Mouse (Mus musculus) liver, embryonic 14.5 days (tissue): ENCODE data around the gene Htra1. TPM values are rescaled to one million over a fixed set of nuclear protein-coding genes. Genes with fewer than 3 reads are reported as not detected.

ENCODE experiments used
- ATAC-seq: fragments of 200-750 bp; cut with Nextera tagmentation; 2 replicates; pipeline ENCODE4 v1.8.0; 2017; ENCODE audit warnings: moderate number of reproducible peaks, mild to moderate bottlenecking, moderate library complexity; ENCODE audit not compliant: insufficient read depth
- DNase-seq, 3 experiments: peaks; one replicate each; pipeline ENCODE4 v3.0.0-alpha.2; 2012 to 2013; ENCODE audit warnings: low read depth in 3 of 3, low spot score in 3 of 3
- H3K27ac ChIP-seq: fragments of 300-500 bp; sonication (generic); 2 replicates; pipeline ENCODE4 v1.5.1; 2014; ENCODE audit warnings: moderate library complexity, mild to moderate bottlenecking, control low read depth, inconsistent platforms
- H3K27me3 ChIP-seq: fragments of 300-500 bp; sonication (generic); 2 replicates; pipeline ENCODE4 v1.6.1; 2014; ENCODE audit warnings: mild to moderate bottlenecking, low read length, moderate library complexity; ENCODE audit not compliant: control insufficient read depth, insufficient read depth
- H3K36me3 ChIP-seq: fragments of 300-500 bp; sonication (generic); replicated peaks from 2 replicates; pipeline ENCODE4 v1.6.1; 2014; ENCODE audit warnings: low read depth; ENCODE audit not compliant: control insufficient read depth, insufficient read depth
- H3K4me1 ChIP-seq, 2 experiments: fragments of 200-500 bp in 1 of 2; fragments of 300-500 bp in 1 of 2; sonication (generic) in 1 of 2; replicated peaks; 2 replicates each; pipeline ENCODE4 v1.6.1; 2012 to 2014; ENCODE audit warnings: antibody characterized with exemption in 1 of 2, inconsistent platforms in 1 of 2, low read length in 1 of 2; ENCODE audit not compliant: control insufficient read depth in 2 of 2, insufficient read depth in 2 of 2
- H3K4me2 ChIP-seq: fragments of 300-500 bp; sonication (generic); 2 replicates; pipeline ENCODE4 v1.6.1; 2014; ENCODE audit warnings: low read depth, mild to moderate bottlenecking, control low read depth, moderate library complexity
- H3K4me3 ChIP-seq, 2 experiments: fragments of 200-500 bp in 1 of 2; fragments of 300-500 bp in 1 of 2; sonication (generic) in 1 of 2; 2 replicates each; pipeline ENCODE4 v1.5.1; 2012 to 2014; ENCODE audit warnings: low read depth in 2 of 2, low read length in 2 of 2, mild to moderate bottlenecking in 2 of 2, control low read depth in 1 of 2, inconsistent platforms in 1 of 2, moderate library complexity in 1 of 2; ENCODE audit not compliant: insufficient read depth in 1 of 2
- H3K9ac ChIP-seq: fragments of 300-500 bp; sonication (generic); replicated peaks from 2 replicates; pipeline ENCODE4 v1.6.1; 2014; ENCODE audit warnings: mild to moderate bottlenecking, control low read depth, moderate library complexity
- H3K9me3 ChIP-seq: fragments of 300-500 bp; sonication (generic); 2 replicates; pipeline ENCODE4 v1.6.1; 2016; ENCODE audit warnings: low read length, mixed read lengths; ENCODE audit not compliant: control insufficient read depth
- CTCF ChIP-seq: IDR thresholded peaks from 2 replicates; pipeline ENCODE4 v1.5.1; 2016; ENCODE audit warnings: antibody characterized with exemption, low read depth, control low read depth
- EP300 ChIP-seq: IDR thresholded peaks from 2 replicates; pipeline ENCODE4 v1.6.1; 2016; ENCODE audit warnings: antibody characterized with exemption, low read depth
- WGBS: fragments of 180-500 bp; shearing (Covaris S2); extraction: QIAGEN DNeasy Blood & Tissue Kit; methylation state at CpG from one replicate; pipeline ENCODE4 v1.1.7; 2014; ENCODE audit not compliant: insufficient replicate concordance; 5-methylcytosine and 5-hydroxymethylcytosine counted together
- microRNA-seq: library from miRNA; unstranded; fragments of <30 nt; microRNA quantifications from one replicate; pipeline ENCODE4, GENCODE M21; 2016
- polyA plus RNA-seq, 2 experiments: library from polyadenylated mRNA; depleted of rRNA in 1 of 2; stranded (reverse) in 1 of 2; unstranded in 1 of 2; fragments of >200 nt; fragmentation: Nextera tagmentation in 1 of 2; extraction: Ambion mirVana in 1 of 2; gene quantifications; 2 replicates each; pipeline versions ENCODE4 v1.2.1 to v1.2.3; 2012 to 2014

Gene Htra1
- polyA plus RNA-seq, 2 experiments = 0.17 to 0.30 TPM

DNA sequence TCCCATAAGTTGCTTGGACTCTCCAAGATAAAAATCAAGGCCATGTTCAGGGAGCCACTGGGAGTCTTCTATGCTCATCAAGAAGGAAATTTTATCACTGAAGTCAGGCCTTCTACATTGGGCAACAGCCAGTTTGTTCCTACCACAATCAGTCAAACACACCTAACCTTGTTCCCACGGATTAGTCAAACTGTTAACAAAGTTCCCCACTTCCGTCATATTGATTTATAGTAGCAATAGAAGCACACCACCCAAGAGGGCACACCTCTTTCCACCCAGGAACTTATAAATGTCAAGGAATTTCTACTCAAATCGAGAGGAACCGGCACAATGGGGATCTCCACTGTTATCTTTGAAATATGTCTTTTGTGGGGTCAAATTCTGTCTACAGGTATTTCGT, 95.8 kb downstream of the Htra1 start, which contains the start of gene Dmbt1:
TSS of gene Dmbt1 (plus strand) at position 299 of the 400 bp plus-strand sequence.
- Histone ChIP-seq H3K36me3 (no peaks in the 10 kb centered on the region), H3K4me2 (no peak within 1 kb of the TSS), H3K4me1 (no peaks in the 10 kb centered on the region), H3K27ac (no peak within 1 kb of the TSS), H3K27me3 (no peaks in the 10 kb centered on the region), H3K9me3 (no peaks in the 10 kb centered on the region), H3K9ac (no peak within 1 kb of the TSS), H3K4me3 (no peak within 1 kb of the TSS)
- DNase-seq = no peak
- WGBS = 51% methylated on average over 5 of the region's 5 CpGs
- TF ChIP-seq CTCF = no peak
- TF ChIP-seq EP300 = no peak
- ATAC-seq = no peak

Small RNAs within 50 kb of the gene (microRNA-seq; reads per million reads assigned to microRNA genes)
- gene Mir7061 = not detected

Other genes starting within 250 kb of the Htra1 start
- gene Btbd16, start 162.0 kb upstream of the Htra1 start, polyA plus RNA-seq (2012; rRNA removed) = 0.02 TPM in 1 of 2 replicates, not detected in the other
- 0.05 TPM in 1 of 2 replicates, not detected in the other for gene Btbd16, start 162.0 kb upstream of the Htra1 start, polyA plus RNA-seq (2014; fragmentation: Nextera tagmentation; extraction: Ambion mirVana)
- gene Plekha1, start 70.4 kb upstream of the Htra1 start, polyA plus RNA-seq (2012; rRNA removed) = 6.4 and 7.1 TPM in 2 replicates
- 5.0 and 5.1 TPM in 2 replicates for gene Plekha1, start 70.4 kb upstream of the Htra1 start, polyA plus RNA-seq (2014; fragmentation: Nextera tagmentation; extraction: Ambion mirVana)
- not detected in 2 replicates for gene Dmbt1, start 95.9 kb downstream of the Htra1 start, polyA plus RNA-seq (2012; rRNA removed)
- gene Dmbt1, start 95.9 kb downstream of the Htra1 start, polyA plus RNA-seq (2014; fragmentation: Nextera tagmentation; extraction: Ambion mirVana) = not detected in 2 replicates
- not detected in 2 replicates for gene 4933402N03Rik, start 210.2 kb downstream of the Htra1 start, polyA plus RNA-seq (2012; rRNA removed)
- gene 4933402N03Rik, start 210.2 kb downstream of the Htra1 start, polyA plus RNA-seq (2014; fragmentation: Nextera tagmentation; extraction: Ambion mirVana) = not detected in 2 replicates
- gene 5430419D17Rik, start 238.3 kb downstream of the Htra1 start, polyA plus RNA-seq (2012; rRNA removed) = not detected in 2 replicates
- gene 5430419D17Rik, start 238.3 kb downstream of the Htra1 start, polyA plus RNA-seq (2014; fragmentation: Nextera tagmentation; extraction: Ambion mirVana) = not detected in 2 replicates